In the genomic region with DNA sequence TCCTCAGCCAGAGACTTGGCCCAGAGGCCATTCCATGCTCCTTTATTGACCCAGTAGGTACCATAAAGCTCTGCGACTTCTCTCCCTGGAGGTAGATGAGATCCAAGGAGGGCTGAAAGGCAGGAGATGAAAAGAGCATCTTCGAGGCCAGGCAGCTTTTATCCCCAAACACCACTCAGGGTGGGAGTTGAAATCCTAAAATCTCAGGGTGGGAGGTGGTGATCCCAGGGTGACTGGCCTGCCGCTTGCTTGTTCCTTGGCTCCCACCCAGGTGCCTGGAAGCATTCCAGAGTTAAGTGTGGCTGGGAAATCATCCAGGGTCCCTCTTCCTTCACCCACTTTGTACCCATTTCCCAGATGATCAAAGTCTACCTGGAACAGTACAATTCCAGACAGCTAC, we compare ENCODE assay signal across 16 mouse cellular contexts.
A peak's percentile ranks its signal among the peaks of the same experiment; 100 is the strongest.
DNase-seq lines count a peak whose midpoint lies in the region; ATAC-seq and TF ChIP-seq lines count a peak whose summit lies in the region.
"Had no signal": no experiment of that assay in that cellular context is flagged by ENCODE, and none has a peak within 500 bp of the region (broad histone marks: within the 10 kb centered on the region; RNA-seq: fewer than 3 reads in every experiment).

No protein-coding gene starts in this region.

- peak overlapping the region; percentile 69 for H3K27ac ChIP-seq in liver, embryonic 14.5 days
- H3K27ac ChIP-seq in kidney, embryonic 15.5 days, result no peak overlapping the region
- H3K27ac ChIP-seq: forebrain, embryonic 13.5 days; hindbrain, embryonic 15.5 days; intestine, embryonic 15.5 days; limb, embryonic 15.5 days; midbrain, embryonic 12.5 days; neural tube, embryonic 13.5 days had no signal

- no peaks in the 10 kb centered on the region for H3K9me3 ChIP-seq in liver, embryonic 14.5 days (ENCODE audit: control insufficient read depth, low read length)
- no peaks in the 10 kb centered on the region for H3K9me3 ChIP-seq in kidney, embryonic 15.5 days (replicated peaks)
- H3K9me3 ChIP-seq: forebrain, embryonic 13.5 days; hindbrain, embryonic 15.5 days; intestine, embryonic 15.5 days; limb, embryonic 15.5 days; midbrain, embryonic 12.5 days; neural tube, embryonic 13.5 days had no signal

- peak; percentile 80 for DNase-seq in heart, adult 11 months
- DNase-seq in heart, adult 8-10 months (ENCODE audit: low spot score), result no peak
- peak; percentile 41 for DNase-seq in right cerebral cortex, postnatal 14 days
- no peak for DNase-seq in right cerebral cortex, postnatal 36 days (ENCODE audit: low spot score in 2 of 2)
- peak; percentile 69 for DNase-seq in cerebellum, adult 9-11 months
- DNase-seq in liver, embryonic 14.5 days (ENCODE audit: low read depth in 3 of 3, low spot score in 3 of 3), result no peak
- DNase-seq in urinary bladder, postnatal 14 days (ENCODE audit: low spot score), result no peak

- no peak for TF ChIP-seq EP300 in liver, embryonic 14.5 days (IDR thresholded peaks at IDR 0.05; ENCODE audit: low read depth)

- no peak overlapping the region for H3K4me3 ChIP-seq in liver, embryonic 14.5 days (ENCODE audit: insufficient read depth in 1 of 2, low read depth in 2 of 2, low read length in 2 of 2)
- H3K4me3 ChIP-seq in kidney, embryonic 15.5 days (replicated peaks), result no peak overlapping the region
- H3K4me3 ChIP-seq: erythroblast, embryonic 14.5 days; forebrain, embryonic 13.5 days; hindbrain, embryonic 15.5 days; intestine, embryonic 15.5 days; limb, embryonic 15.5 days; midbrain, embryonic 12.5 days; neural tube, embryonic 13.5 days had no signal

- H3K4me2 ChIP-seq in liver, embryonic 14.5 days (ENCODE audit: low read depth), result no peak overlapping the region
- no peak overlapping the region for H3K4me2 ChIP-seq in kidney, embryonic 15.5 days
- H3K4me2 ChIP-seq: forebrain, embryonic 13.5 days; heart, embryonic 11.5 days; hindbrain, embryonic 15.5 days; intestine, embryonic 15.5 days; limb, embryonic 15.5 days; midbrain, embryonic 12.5 days; neural tube, embryonic 13.5 days had no signal

- H3K4me1 ChIP-seq in liver, embryonic 14.5 days (replicated peaks; ENCODE audit: control insufficient read depth in 2 of 2, insufficient read depth in 2 of 2, low read length in 1 of 2), result peaks cover 20 to 26% of the 10 kb centered on the region in 2 experiments
- H3K4me1 ChIP-seq in kidney, embryonic 15.5 days, result peaks cover 9% of the 10 kb centered on the region; the same call in 1 of the 2 replicates
- H3K4me1 ChIP-seq: intestine, embryonic 15.5 days; limb, embryonic 15.5 days had no signal

- no peaks in the 10 kb centered on the region for H3K27me3 ChIP-seq in liver, embryonic 14.5 days (ENCODE audit: control insufficient read depth, insufficient read depth, low read length)
- no peaks in the 10 kb centered on the region for H3K27me3 ChIP-seq in kidney, embryonic 15.5 days
- H3K27me3 ChIP-seq: forebrain, embryonic 13.5 days; hindbrain, embryonic 15.5 days; intestine, embryonic 15.5 days; neural tube, embryonic 13.5 days had no signal

- WGBS in liver, embryonic 14.5 days (ENCODE audit: insufficient replicate concordance), result 53% methylated on average over 3 of the region's 3 CpGs
- WGBS in kidney, embryonic 15.5 days, result 42% methylated on average over 3 of the region's 3 CpGs

- 0 out of 2 replicates have a peak overlapping the region, but pooled peaks have one; percentile 7 for H3K9ac ChIP-seq in liver, embryonic 14.5 days (replicated peaks)
- H3K9ac ChIP-seq in kidney, embryonic 15.5 days, result no peak overlapping the region
- H3K9ac ChIP-seq: forebrain, embryonic 13.5 days; hindbrain, embryonic 15.5 days; intestine, embryonic 15.5 days; limb, embryonic 15.5 days; midbrain, embryonic 12.5 days; neural tube, embryonic 13.5 days had no signal

- no peaks in the 10 kb centered on the region for H3K36me3 ChIP-seq in liver, embryonic 14.5 days (replicated peaks; ENCODE audit: control insufficient read depth, insufficient read depth, low read depth)
- no peaks in the 10 kb centered on the region for H3K36me3 ChIP-seq in kidney, embryonic 15.5 days
- H3K36me3 ChIP-seq: hindbrain, embryonic 15.5 days; intestine, embryonic 15.5 days; limb, embryonic 15.5 days; midbrain, embryonic 12.5 days; neural tube, embryonic 13.5 days had no signal

- ATAC-seq in liver, embryonic 14.5 days (ENCODE audit: insufficient read depth), result no peak
- no peak for ATAC-seq in kidney, embryonic 15.5 days (replicated peaks; ENCODE audit: low FRiP score)

- TF ChIP-seq CTCF in liver, embryonic 14.5 days (IDR thresholded peaks at IDR 0.05; ENCODE audit: low read depth), result no peak

Comparison
In these comparisons a context has a peak if more than half of its experiments do, and no peak if none do; other contexts are left out.
1. DNase-seq: peak in heart, adult 11 months (single experiment), right cerebral cortex, postnatal 14 days (single experiment) and cerebellum, adult 9-11 months (single experiment); none in heart, adult 8-10 months (single experiment), right cerebral cortex, postnatal 36 days (0 of 2), liver, embryonic 14.5 days (0 of 3) and urinary bladder, postnatal 14 days (single experiment).